Mouse (Mus musculus): ENCODE measurements around the gene Padi1. TPM values are rescaled to one million over a fixed set of nuclear protein-coding genes. Genes with fewer than 3 reads are reported as not detected.
A peak's percentile ranks its signal among the peaks of the same experiment; 100 is the strongest.

Padi1 gene
- polyA plus RNA-seq, 1 experiment = 0.04 TPM

DNA sequence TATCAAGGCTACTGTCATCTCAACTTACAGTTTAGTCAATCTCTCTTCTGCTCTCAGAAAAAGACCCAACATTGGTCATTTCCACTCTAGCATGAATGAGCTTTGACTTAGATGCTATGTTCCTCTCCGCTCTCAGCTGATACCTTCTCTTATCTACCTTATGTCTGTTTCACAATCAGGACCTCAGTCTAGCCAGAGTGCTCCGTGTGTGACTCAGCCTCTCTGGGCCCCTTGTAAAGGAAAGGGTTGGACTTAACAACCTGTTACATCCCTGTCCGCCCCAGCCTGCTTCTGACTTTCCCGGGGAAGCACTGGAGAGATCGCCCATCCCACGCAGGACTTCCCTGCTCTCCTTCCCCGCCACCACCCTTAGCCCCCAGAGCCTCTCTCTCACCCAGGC is 53.0 kb downstream of the Padi1 start:
- Histone ChIP-seq H3K4me3 (ENCODE audit: insufficient read depth, low read length) (no peak overlapping the region), H3K27ac (ENCODE audit: insufficient read depth, low read length) (no peak overlapping the region), H3K4me1 (ENCODE audit: control insufficient read depth, insufficient read depth, low read length) (no peaks in the 10 kb centered on the region)
- TF ChIP-seq POLR2A (IDR thresholded peaks at IDR 0.05; ENCODE audit: extremely low read depth, insufficient read depth, low read length) (no peak), CTCF (IDR thresholded peaks at IDR 0.05; ENCODE audit: extremely low read depth, insufficient read depth, low read length) (no peak)

DNA sequence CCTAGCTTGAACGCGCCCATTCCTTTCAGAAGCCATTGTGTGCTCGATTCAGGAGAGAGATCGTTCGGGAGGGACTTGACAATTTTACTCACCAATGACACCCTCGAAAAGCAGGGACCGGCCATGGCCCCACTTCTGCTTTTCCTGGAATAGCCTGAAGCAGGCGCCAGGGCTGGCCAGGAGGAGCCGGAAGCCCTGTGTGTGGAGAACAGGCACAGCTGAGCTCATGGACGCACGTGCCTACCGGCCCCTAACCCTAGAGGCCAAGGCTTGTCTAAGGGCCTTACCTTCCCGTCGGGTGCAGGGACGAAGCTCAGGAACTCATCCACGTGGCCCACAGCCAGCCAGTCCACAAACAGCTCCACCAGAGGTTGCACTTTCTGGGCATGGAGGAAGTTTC is 54.5 kb downstream of the Padi1 start:
- H3K4me1 ChIP-seq (ENCODE audit: control insufficient read depth, insufficient read depth, low read length) = no peaks in the 10 kb centered on the region
- H3K4me3 ChIP-seq (ENCODE audit: insufficient read depth, low read length) = no peak overlapping the region
- TF ChIP-seq CTCF (IDR thresholded peaks at IDR 0.05; ENCODE audit: extremely low read depth, insufficient read depth, low read length) (no peak), POLR2A (IDR thresholded peaks at IDR 0.05; ENCODE audit: extremely low read depth, insufficient read depth, low read length) (no peak)
- H3K27ac ChIP-seq (ENCODE audit: insufficient read depth, low read length) = no peak overlapping the region

- Histone ChIP-seq H3K4me3 (ENCODE audit: insufficient read depth, low read length) (no peak overlapping the region), H3K27ac (ENCODE audit: insufficient read depth, low read length) (no peak overlapping the region), H3K4me1 (ENCODE audit: control insufficient read depth, insufficient read depth, low read length) (no peaks in the 10 kb centered on the region)
- no peak for TF ChIP-seq CTCF (IDR thresholded peaks at IDR 0.05; ENCODE audit: extremely low read depth, insufficient read depth, low read length)
- TF ChIP-seq POLR2A (IDR thresholded peaks at IDR 0.05; ENCODE audit: extremely low read depth, insufficient read depth, low read length) = no peak
Measured at GRCm38 (mm10) chr4:140789983-140790382, 55.6 kb downstream of the Padi1 start.

GRCm38 (mm10) chr4:140788983-140789382 is 56.6 kb downstream of the Padi1 start:
- Histone ChIP-seq H3K27ac (ENCODE audit: insufficient read depth, low read length) (no peak overlapping the region), H3K4me3 (ENCODE audit: insufficient read depth, low read length) (no peak overlapping the region), H3K4me1 (ENCODE audit: control insufficient read depth, insufficient read depth, low read length) (no peaks in the 10 kb centered on the region)
- peak; percentile 74 for TF ChIP-seq CTCF (IDR thresholded peaks at IDR 0.05; ENCODE audit: extremely low read depth, insufficient read depth, low read length)
- TF ChIP-seq POLR2A (IDR thresholded peaks at IDR 0.05; ENCODE audit: extremely low read depth, insufficient read depth, low read length) = no peak

DNA sequence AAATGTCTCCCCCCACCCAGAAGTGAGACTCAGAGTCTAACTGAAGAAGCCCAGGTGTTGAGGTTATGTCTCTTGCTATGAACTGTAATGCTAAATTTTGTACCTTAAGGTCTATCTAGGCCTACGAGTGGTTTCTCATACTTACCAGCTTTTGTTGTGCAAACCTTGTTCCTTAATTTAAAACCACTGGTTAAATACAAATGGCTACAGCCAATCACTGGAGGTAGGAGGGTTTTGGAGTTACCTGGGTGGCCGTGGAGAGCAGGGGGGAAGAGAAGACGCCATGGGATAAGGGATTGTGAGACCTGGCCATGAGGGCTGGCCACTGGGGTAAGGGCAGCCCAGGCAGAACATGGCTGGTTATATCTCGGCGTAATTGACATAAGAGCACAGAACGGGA is 57.3 kb downstream of the Padi1 start:
- H3K27ac ChIP-seq (ENCODE audit: insufficient read depth, low read length) = no peak overlapping the region
- H3K4me3 ChIP-seq (ENCODE audit: insufficient read depth, low read length) = no peak overlapping the region
- TF ChIP-seq CTCF (IDR thresholded peaks at IDR 0.05; ENCODE audit: extremely low read depth, insufficient read depth, low read length) = no peak
- TF ChIP-seq POLR2A (IDR thresholded peaks at IDR 0.05; ENCODE audit: extremely low read depth, insufficient read depth, low read length) = no peak
- H3K4me1 ChIP-seq (ENCODE audit: control insufficient read depth, insufficient read depth, low read length) = no peaks in the 10 kb centered on the region

DNA sequence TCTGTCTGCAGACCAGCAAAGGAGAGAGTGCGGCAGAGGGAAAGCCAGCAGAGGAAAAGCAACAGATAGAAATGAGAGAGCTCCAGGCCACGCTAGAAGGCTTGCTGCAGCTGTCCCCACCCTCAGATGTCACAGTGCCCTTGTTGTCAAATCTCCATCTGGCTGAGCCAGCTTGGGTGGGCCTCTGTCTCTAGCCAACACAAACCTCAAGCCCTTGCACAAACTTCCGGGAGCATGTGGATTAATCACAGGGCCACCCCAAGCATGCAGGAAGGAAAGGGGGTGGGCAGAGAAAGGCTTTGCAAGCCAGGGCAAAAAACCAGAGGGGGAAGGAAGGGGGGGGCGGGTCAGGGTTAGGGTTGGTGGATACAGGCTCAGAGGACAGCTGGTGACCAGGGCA is 58.2 kb downstream of the Padi1 start:
- no peak for TF ChIP-seq POLR2A (IDR thresholded peaks at IDR 0.05; ENCODE audit: extremely low read depth, insufficient read depth, low read length)
- no peak for TF ChIP-seq CTCF (IDR thresholded peaks at IDR 0.05; ENCODE audit: extremely low read depth, insufficient read depth, low read length)
- no peak overlapping the region for H3K4me3 ChIP-seq (ENCODE audit: insufficient read depth, low read length)
- H3K27ac ChIP-seq (ENCODE audit: insufficient read depth, low read length) = no peak overlapping the region
- no peaks in the 10 kb centered on the region for H3K4me1 ChIP-seq (ENCODE audit: control insufficient read depth, insufficient read depth, low read length)

DNA sequence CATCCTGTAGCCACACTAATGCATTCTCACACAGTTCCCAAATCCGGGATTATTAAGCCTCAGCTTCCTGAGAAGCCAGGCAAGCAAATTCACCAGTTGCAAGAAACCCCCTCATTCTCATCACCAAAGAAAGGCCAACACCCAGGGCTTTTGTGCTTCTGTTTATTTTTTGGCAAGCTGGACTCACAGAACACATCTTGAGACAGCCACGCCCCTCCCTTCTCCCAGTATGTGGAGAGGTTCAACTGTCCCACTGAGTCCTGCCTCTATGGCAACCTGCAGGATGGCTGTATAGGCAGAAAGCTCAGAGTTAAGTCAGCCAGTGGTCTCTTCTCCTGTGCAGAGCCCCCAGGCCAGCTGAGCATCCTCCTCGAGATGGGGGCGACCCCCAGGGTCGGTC is 60.4 kb downstream of the Padi1 start:
- Histone ChIP-seq H3K4me3 (ENCODE audit: insufficient read depth, low read length) (no peak overlapping the region), H3K4me1 (ENCODE audit: control insufficient read depth, insufficient read depth, low read length) (no peaks in the 10 kb centered on the region), H3K27ac (ENCODE audit: insufficient read depth, low read length) (no peak overlapping the region)
- no peak for TF ChIP-seq POLR2A (IDR thresholded peaks at IDR 0.05; ENCODE audit: extremely low read depth, insufficient read depth, low read length)
- no peak for TF ChIP-seq CTCF (IDR thresholded peaks at IDR 0.05; ENCODE audit: extremely low read depth, insufficient read depth, low read length)

DNA sequence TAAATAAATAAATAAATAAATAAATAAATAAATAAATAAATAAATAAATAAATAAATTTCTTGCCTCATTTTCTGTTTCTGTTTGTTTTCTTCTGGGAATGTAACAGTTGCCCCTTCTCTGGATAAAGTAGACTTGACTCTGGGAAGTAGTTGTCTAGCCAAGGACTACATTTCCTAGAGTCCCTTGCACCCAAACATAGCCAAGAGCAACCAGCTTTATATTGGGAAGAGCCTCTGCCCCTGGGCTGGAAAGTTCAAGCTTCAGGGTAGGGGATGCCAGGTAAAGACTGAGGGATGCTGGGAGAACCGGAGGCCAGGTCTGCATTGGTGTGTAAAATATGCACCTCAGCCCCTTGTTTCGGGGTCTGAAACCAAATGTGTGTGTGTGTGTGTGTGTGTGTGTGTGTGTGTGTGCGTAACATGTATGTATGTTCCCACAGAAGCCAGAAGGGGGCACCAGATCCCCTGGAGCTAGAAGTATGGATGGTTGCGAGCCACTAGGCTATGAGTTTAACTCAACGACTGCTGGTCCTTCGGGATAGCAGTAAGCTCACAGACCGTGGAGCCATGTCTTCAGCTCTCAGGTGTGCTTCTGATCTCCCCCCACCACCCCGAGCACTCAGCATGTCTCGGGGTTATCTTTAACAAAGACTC is 61.2 kb downstream of the Padi1 start:
- no peaks in the 10 kb centered on the region for H3K4me1 ChIP-seq (ENCODE audit: control insufficient read depth, insufficient read depth, low read length)
- no peak overlapping the region for H3K4me3 ChIP-seq (ENCODE audit: insufficient read depth, low read length)
- no peak overlapping the region for H3K27ac ChIP-seq (ENCODE audit: insufficient read depth, low read length)
- TF ChIP-seq CTCF (IDR thresholded peaks at IDR 0.05; ENCODE audit: extremely low read depth, insufficient read depth, low read length) (no peak), POLR2A (IDR thresholded peaks at IDR 0.05; ENCODE audit: extremely low read depth, insufficient read depth, low read length) (no peak)

GRCm38 (mm10) chr4:140782821-140783220 is 62.8 kb downstream of the Padi1 start:
- TF ChIP-seq CTCF (IDR thresholded peaks at IDR 0.05; ENCODE audit: extremely low read depth, insufficient read depth, low read length) (no peak), POLR2A (IDR thresholded peaks at IDR 0.05; ENCODE audit: extremely low read depth, insufficient read depth, low read length) (no peak)
- Histone ChIP-seq H3K27ac (ENCODE audit: insufficient read depth, low read length) (no peak overlapping the region), H3K4me3 (ENCODE audit: insufficient read depth, low read length) (no peak overlapping the region), H3K4me1 (ENCODE audit: control insufficient read depth, insufficient read depth, low read length) (no peaks in the 10 kb centered on the region)

GRCm38 (mm10) chr4:140780507-140780906 is 65.1 kb downstream of the Padi1 start:
- TF ChIP-seq CTCF (IDR thresholded peaks at IDR 0.05; ENCODE audit: extremely low read depth, insufficient read depth, low read length) = no peak
- TF ChIP-seq POLR2A (IDR thresholded peaks at IDR 0.05; ENCODE audit: extremely low read depth, insufficient read depth, low read length) = no peak
- Histone ChIP-seq H3K27ac (ENCODE audit: insufficient read depth, low read length) (no peak overlapping the region), H3K4me3 (ENCODE audit: insufficient read depth, low read length) (no peak overlapping the region), H3K4me1 (ENCODE audit: control insufficient read depth, insufficient read depth, low read length) (no peaks in the 10 kb centered on the region)

All from cortical plate, adult 2 months (tissue).